Mouse (Mus musculus): ENCODE data around the gene Kti12.
A peak's percentile ranks its signal among the peaks of the same experiment; 100 is the strongest.

The Kti12 gene

GRCm38 (mm10) chr4:108847715-108848504 lies at the start of gene Kti12:
Gene Kti12, plus strand, starts transcription at chr4:108847785.
- DNase-seq (ENCODE audit: low spot score), result peak; percentile 76

GRCm38 (mm10) chr4:108798083-108798830 lies 49.3 kb upstream of the Kti12 start:
- DNase-seq (ENCODE audit: low spot score), result peak; percentile 48

- DNase-seq (ENCODE audit: low spot score), result no peak
These were observed 44.0 kb upstream of the Kti12 start for GRCm38 (mm10) chr4:108803535-108803934.

- DNase-seq (ENCODE audit: low spot score), result no peak
These were observed 36.4 kb upstream of the Kti12 start for GRCm38 (mm10) chr4:108811142-108811541.

GRCm38 (mm10) chr4:108811550-108811949 lies 36.0 kb upstream of the Kti12 start:
- no peak for DNase-seq (ENCODE audit: low spot score)

- no peak for DNase-seq (ENCODE audit: low spot score)
These were observed 21.9 kb upstream of the Kti12 start for GRCm38 (mm10) chr4:108825677-108826076.

- DNase-seq (ENCODE audit: low spot score), result no peak
These were observed 21.5 kb upstream of the Kti12 start for GRCm38 (mm10) chr4:108826096-108826495.

GRCm38 (mm10) chr4:108826643-108827042 lies 20.9 kb upstream of the Kti12 start:
- DNase-seq (ENCODE audit: low spot score), result no peak

- no peak for DNase-seq (ENCODE audit: low spot score)
These were observed 16.9 kb upstream of the Kti12 start for GRCm38 (mm10) chr4:108830698-108831097.

- peak; percentile 88 for DNase-seq (ENCODE audit: low spot score)
These were observed 14.4 kb upstream of the Kti12 start, which contains the start of gene Btf3l4 for GRCm38 (mm10) chr4:108832916-108833827. Gene Btf3l4, minus strand, starts transcription at chr4:108833614.

GRCm38 (mm10) chr4:108833828-108834114 lies 13.8 kb upstream of the Kti12 start:
- DNase-seq (ENCODE audit: low spot score), result no peak

- DNase-seq (ENCODE audit: low spot score), result peak; percentile 86
These were observed 13.2 kb upstream of the Kti12 start, which contains the start of gene Txndc12 for GRCm38 (mm10) chr4:108834115-108834970. Gene Txndc12, plus strand, starts transcription at chr4:108834601.

GRCm38 (mm10) chr4:108834971-108835311 lies 12.6 kb upstream of the Kti12 start:
- DNase-seq (ENCODE audit: low spot score), result peak; percentile 6

- peak; percentile 9 for DNase-seq (ENCODE audit: low spot score)
These were observed 12.1 kb upstream of the Kti12 start for GRCm38 (mm10) chr4:108835496-108835895.

- no peak for DNase-seq (ENCODE audit: low spot score)
These were observed 9.6 kb upstream of the Kti12 start for GRCm38 (mm10) chr4:108838031-108838430.

GRCm38 (mm10) chr4:108841920-108842578 lies 5.5 kb upstream of the Kti12 start:
- DNase-seq (ENCODE audit: low spot score), result no peak

GRCm38 (mm10) chr4:108843336-108843735 lies 4.2 kb upstream of the Kti12 start:
- DNase-seq (ENCODE audit: low spot score), result no peak

GRCm38 (mm10) chr4:108845824-108846569 lies 1.6 kb upstream of the Kti12 start:
- DNase-seq (ENCODE audit: low spot score), result no peak

- peak; percentile 14 for DNase-seq (ENCODE audit: low spot score)
These were observed 892 bp downstream of the Kti12 start, which contains the start of gene A730015C16Rik for GRCm38 (mm10) chr4:108848505-108848848. Gene A730015C16Rik, minus strand, starts transcription at chr4:108848619.

- DNase-seq (ENCODE audit: low spot score), result no peak
These were observed 19.2 kb downstream of the Kti12 start for GRCm38 (mm10) chr4:108866806-108867205.
